Mouse (Mus musculus): ENCODE measurements around the gene Olfr538.
"Not testable (repeated sequence)": the region's sequence is repeated elsewhere in the genome, so short reads cannot be mapped to it uniquely, and the experiment has no call there.

Gene Olfr538

DNA sequence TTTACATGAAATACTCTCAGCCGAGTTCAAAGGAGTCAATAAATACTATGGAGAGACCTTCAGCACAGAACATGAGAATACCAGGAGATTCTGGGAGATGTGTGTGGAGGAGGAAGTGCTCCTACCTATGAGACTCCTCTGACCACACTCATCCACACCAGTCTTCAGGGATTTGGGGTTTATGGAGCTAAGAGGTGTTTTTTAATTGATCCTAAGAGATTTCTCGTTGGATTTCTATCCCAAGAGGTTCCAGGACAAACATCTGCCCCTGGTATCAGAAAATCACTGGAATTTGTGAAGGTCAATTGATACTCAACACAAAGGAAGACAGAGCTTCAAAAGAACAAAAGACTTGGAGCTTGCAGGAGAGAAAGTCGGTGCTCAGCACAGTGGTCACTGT is at the start of gene Olfr538:
Gene Olfr538 (plus strand): TSS at position 301 of the 400 bp plus-strand sequence.
- no peak for DNase-seq (ENCODE audit: low spot score in 2 of 2)

DNA sequence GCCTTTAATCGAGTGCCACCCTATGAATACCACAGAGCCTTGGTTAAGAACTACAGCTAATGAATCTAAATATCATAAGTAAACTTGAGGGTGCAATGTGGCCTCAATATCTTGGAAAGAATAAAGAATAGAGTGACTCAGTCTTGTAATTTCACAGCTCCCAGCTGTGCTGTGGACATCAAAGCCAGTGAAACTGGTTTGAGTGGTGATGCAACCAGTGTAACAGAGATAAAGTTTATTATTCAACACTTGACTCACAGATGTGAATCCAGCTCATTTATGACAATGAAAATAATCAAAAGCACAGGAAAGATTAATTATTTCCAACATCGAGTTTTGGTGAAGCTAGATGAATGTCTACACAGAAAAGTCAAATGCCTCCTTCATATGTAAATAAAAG is 27.9 kb upstream of the Olfr538 start:
- DNase-seq (ENCODE audit: low spot score in 2 of 2) = no peak

DNA sequence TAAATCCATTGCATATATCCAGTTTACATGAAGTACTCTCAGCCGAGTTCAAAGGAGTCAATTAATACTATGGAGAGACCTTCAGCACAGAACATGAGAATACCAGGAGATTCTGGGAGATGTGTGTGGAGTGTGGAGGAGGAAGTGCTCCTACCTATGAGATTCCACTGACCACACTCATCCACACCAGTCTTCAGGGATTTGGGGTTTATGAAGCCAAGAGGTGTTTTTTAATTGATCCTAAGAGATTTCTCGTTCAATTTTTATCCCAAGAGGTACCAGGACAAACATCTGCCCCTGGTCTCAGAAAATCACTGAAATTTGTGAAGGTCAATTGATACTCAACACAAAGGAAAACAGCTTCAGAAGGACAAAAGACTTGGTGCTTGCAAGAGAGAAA is 33.3 kb downstream of the Olfr538 start, which contains the start of gene Olfr46:
Gene Olfr46 (plus strand): TSS at position 301 of the 400 bp plus-strand sequence.
- not testable (repeated sequence) for DNase-seq (ENCODE audit: low spot score in 2 of 2)
